Mouse (Mus musculus): ENCODE measurements around the gene Olfr1423. TPM values are rescaled to one million over a fixed set of nuclear protein-coding genes. Genes with fewer than 3 reads are reported as not detected.

The Olfr1423 gene
- polyA plus RNA-seq, 1 experiment from 2014 or later: 0.03 TPM

Other genes with a start within 250 kb of the Olfr1423 start
- gene Stx3, start 221.9 kb downstream of the Olfr1423 start, polyA plus RNA-seq (2015; fragmentation: Nextera tagmentation; extraction: Ambion mirVana): 20.2 and 22.7 TPM in 2 replicates
- gene Olfr1417, start 202.1 kb downstream of the Olfr1423 start, polyA plus RNA-seq (2015; fragmentation: Nextera tagmentation; extraction: Ambion mirVana): 0.13 TPM in 1 of 2 replicates, not detected in the other
- gene Olfr1418, start 180.3 kb downstream of the Olfr1423 start, polyA plus RNA-seq (2015; fragmentation: Nextera tagmentation; extraction: Ambion mirVana): not detected in 2 replicates
- not detected in 2 replicates for gene Olfr1419, start 166.2 kb downstream of the Olfr1423 start, polyA plus RNA-seq (2015; fragmentation: Nextera tagmentation; extraction: Ambion mirVana)
- gene Olfr1420, start 154.8 kb downstream of the Olfr1423 start, polyA plus RNA-seq (2015; fragmentation: Nextera tagmentation; extraction: Ambion mirVana): 0.06 TPM in 1 of 2 replicates, not detected in the other
- 16.6 and 16.9 TPM in 2 replicates for gene Patl1, start 128.9 kb downstream of the Olfr1423 start, polyA plus RNA-seq (2015; fragmentation: Nextera tagmentation; extraction: Ambion mirVana)
- 4.1 and 4.6 TPM in 2 replicates for gene Osbp, start 75.4 kb downstream of the Olfr1423 start, polyA plus RNA-seq (2015; fragmentation: Nextera tagmentation; extraction: Ambion mirVana)
- not detected in 2 replicates for gene Olfr1424, start 21.4 kb upstream of the Olfr1423 start, polyA plus RNA-seq (2015; fragmentation: Nextera tagmentation; extraction: Ambion mirVana)
- not detected in 2 replicates for gene Olfr1425, start 36.4 kb upstream of the Olfr1423 start, polyA plus RNA-seq (2015; fragmentation: Nextera tagmentation; extraction: Ambion mirVana)
- not detected in 2 replicates for gene Olfr1426, start 50.7 kb upstream of the Olfr1423 start, polyA plus RNA-seq (2015; fragmentation: Nextera tagmentation; extraction: Ambion mirVana)
- gene Olfr1427, start 62.0 kb upstream of the Olfr1423 start, polyA plus RNA-seq (2015; fragmentation: Nextera tagmentation; extraction: Ambion mirVana): not detected in 2 replicates
- not detected in 2 replicates for gene Olfr1428, start 74.6 kb upstream of the Olfr1423 start, polyA plus RNA-seq (2015; fragmentation: Nextera tagmentation; extraction: Ambion mirVana)
- 0.04 TPM in 1 of 2 replicates, not detected in the other for gene Olfr76, start 81.9 kb upstream of the Olfr1423 start, polyA plus RNA-seq (2015; fragmentation: Nextera tagmentation; extraction: Ambion mirVana)
- not detected in 2 replicates for gene Olfr1555-ps1, start 128.8 kb upstream of the Olfr1423 start, polyA plus RNA-seq (2015; fragmentation: Nextera tagmentation; extraction: Ambion mirVana)
- gene Olfr1431, start 159.3 kb upstream of the Olfr1423 start, polyA plus RNA-seq (2015; fragmentation: Nextera tagmentation; extraction: Ambion mirVana): not detected in 2 replicates
- gene Olfr1432, start 191.3 kb upstream of the Olfr1423 start, polyA plus RNA-seq (2015; fragmentation: Nextera tagmentation; extraction: Ambion mirVana): not detected in 2 replicates
- not detected in 2 replicates for gene Olfr262, start 200.3 kb upstream of the Olfr1423 start, polyA plus RNA-seq (2015; fragmentation: Nextera tagmentation; extraction: Ambion mirVana)
- not detected in 2 replicates for gene Olfr235, start 219.7 kb upstream of the Olfr1423 start, polyA plus RNA-seq (2015; fragmentation: Nextera tagmentation; extraction: Ambion mirVana)
- not detected in 2 replicates for gene Olfr1434, start 238.5 kb upstream of the Olfr1423 start, polyA plus RNA-seq (2015; fragmentation: Nextera tagmentation; extraction: Ambion mirVana)

Data from stomach, embryonic 16.5 days (tissue).